Mouse (Mus musculus) Muller cell, postnatal 12 days (primary cell): Measurements from ENCODE around the gene 4930544G11Rik.

Source experiments
- DNase-seq: peaks from one replicate; pipeline ENCODE4 v3.0.0-alpha.2; 2015; ENCODE audit errors: inconsistent ontology term

Gene 4930544G11Rik

GRCm38 (mm10) chr6:65952309-65952708 lies at the start of gene 4930544G11Rik:
4930544G11Rik (plus strand) TSS chr6:65952609.
- DNase-seq: no peak

GRCm38 (mm10) chr6:65906657-65907182 lies 45.7 kb upstream of the 4930544G11Rik start:
- DNase-seq: no peak

GRCm38 (mm10) chr6:65915421-65915820 lies 37.0 kb upstream of the 4930544G11Rik start:
- no peak for DNase-seq

- DNase-seq: no peak
Observed at GRCm38 (mm10) chr6:65921703-65922102, 30.7 kb upstream of the 4930544G11Rik start.

- no peak for DNase-seq
Observed at GRCm38 (mm10) chr6:65923501-65924084, 28.8 kb upstream of the 4930544G11Rik start.

GRCm38 (mm10) chr6:65925737-65926333 lies 26.6 kb upstream of the 4930544G11Rik start:
- DNase-seq: peak; percentile 35

- no peak for DNase-seq
Observed at GRCm38 (mm10) chr6:65930523-65930922, 21.9 kb upstream of the 4930544G11Rik start.

- DNase-seq: no peak
Observed at GRCm38 (mm10) chr6:65932776-65933175, 19.6 kb upstream of the 4930544G11Rik start.

GRCm38 (mm10) chr6:65933177-65933576 lies 19.2 kb upstream of the 4930544G11Rik start:
- no peak for DNase-seq

- DNase-seq: no peak
Observed at GRCm38 (mm10) chr6:65935566-65936281, 16.7 kb upstream of the 4930544G11Rik start.

GRCm38 (mm10) chr6:65950492-65950891 lies 1.9 kb upstream of the 4930544G11Rik start:
- no peak for DNase-seq

- peak; percentile 52 for DNase-seq
Observed at GRCm38 (mm10) chr6:65969386-65970111, 17.1 kb downstream of the 4930544G11Rik start.

GRCm38 (mm10) chr6:65970410-65970809 lies 18.0 kb downstream of the 4930544G11Rik start:
- DNase-seq: no peak

GRCm38 (mm10) chr6:65992081-65992480 lies 39.7 kb downstream of the 4930544G11Rik start:
- DNase-seq: no peak

GRCm38 (mm10) chr6:65998343-65998742 lies 45.9 kb downstream of the 4930544G11Rik start:
- DNase-seq: no peak
